Mouse (Mus musculus) MEL (cell line): Measurements from ENCODE around the gene Flcn. TPM values are rescaled to one million over a fixed set of nuclear protein-coding genes. Genes with fewer than 3 reads are reported as not detected.

ENCODE experiments used
- DNase-seq: peaks from one replicate; pipeline ENCODE4 v3.0.0; 2011; ENCODE audit warnings: low read depth, low spot score
- H3K27ac ChIP-seq: 2 replicates; pipeline ENCODE4 v1.5.1; 2012; ENCODE audit warnings: low read depth, mild to moderate bottlenecking, control low read depth, low read length, moderate library complexity; ENCODE audit not compliant: control insufficient read depth
- H3K27me3 ChIP-seq, 2 experiments: fragments of 150-350 bp in 1 of 2; sonication (generic) in 1 of 2; 2 replicates each; pipeline ENCODE4 v1.6.1; 2012; ENCODE audit warnings: low read length in 2 of 2, mild to moderate bottlenecking in 2 of 2, improper control_type of control experiment in 1 of 2, moderate library complexity in 1 of 2; ENCODE audit not compliant: insufficient read depth in 2 of 2, control insufficient read depth in 1 of 2
- H3K36me3 ChIP-seq, 2 experiments: 2 replicates each; pipeline ENCODE4 v1.6.1; 2012 to 2014; ENCODE audit warnings: low read length in 2 of 2, improper control_type of control experiment in 1 of 2, inconsistent platforms in 1 of 2, mild to moderate bottlenecking in 1 of 2; ENCODE audit not compliant: insufficient read depth in 2 of 2, control insufficient read depth in 1 of 2
- H3K4me1 ChIP-seq, 2 experiments: fragments of 150-350 bp in 1 of 2; sonication (generic) in 1 of 2; 2 replicates each; pipeline ENCODE4 v1.6.1; 2012; ENCODE audit warnings: low read length in 2 of 2, improper control_type of control experiment in 1 of 2, mild to moderate bottlenecking in 1 of 2; ENCODE audit not compliant: insufficient read depth in 2 of 2, control insufficient read depth in 1 of 2
- H3K4me3 ChIP-seq, 2 experiments: fragments of 150-350 bp in 1 of 2; sonication (generic) in 1 of 2; 2 replicates each; pipeline ENCODE4 v1.5.1; 2012; ENCODE audit warnings: low read depth in 2 of 2, low read length in 2 of 2, mild to moderate bottlenecking in 2 of 2, moderate library complexity in 2 of 2, control low read depth in 1 of 2, improper control_type of control experiment in 1 of 2; ENCODE audit not compliant: control insufficient read depth in 1 of 2, insufficient read depth in 1 of 2
- H3K79me2 ChIP-seq: 2 replicates; pipeline ENCODE4 v1.6.1; 2012; ENCODE audit warnings: mild to moderate bottlenecking, low read length, moderate library complexity; ENCODE audit not compliant: control insufficient read depth, poor library complexity, insufficient read depth
- H3K9ac ChIP-seq: 2 replicates; pipeline ENCODE4 v1.6.1; 2012; ENCODE audit warnings: low read depth, mild to moderate bottlenecking, control low read depth, low read length, moderate library complexity; ENCODE audit not compliant: control insufficient read depth, poor library complexity, severe bottlenecking
- H3K9me3 ChIP-seq: fragments of 150-350 bp; sonication (generic); replicated peaks from 2 replicates; pipeline ENCODE4 v1.6.1; 2012; ENCODE audit warnings: mild to moderate bottlenecking, low read length, improper control_type of control experiment, moderate library complexity; ENCODE audit not compliant: insufficient read depth
- CTCF ChIP-seq, 3 experiments: IDR thresholded peaks in 2 of 3; conservative IDR thresholded peaks in 1 of 3; 2 replicates each; pipeline ENCODE4 v1.5.1; 2011 to 2012; ENCODE audit warnings: low read length in 3 of 3, low read depth in 2 of 3, mild to moderate bottlenecking in 2 of 3, improper control_type of control experiment in 1 of 3, inconsistent platforms in 1 of 3, mixed read lengths in 1 of 3, moderate library complexity in 1 of 3; ENCODE audit not compliant: control insufficient read depth in 1 of 3, insufficient read depth in 1 of 3, poor library complexity in 1 of 3, severe bottlenecking in 1 of 3
- EP300 ChIP-seq, 2 experiments: IDR thresholded peaks; 2 replicates each; pipeline ENCODE4 v1.6.1; 2011; ENCODE audit warnings: improper control_type of control experiment in 2 of 2, low read length in 2 of 2, low read depth in 1 of 2, mild to moderate bottlenecking in 1 of 2
- ETS1 ChIP-seq: IDR thresholded peaks from 2 replicates; pipeline ENCODE4 v1.6.1; 2012; ENCODE audit warnings: low read depth, mild to moderate bottlenecking, inconsistent platforms, low read length, improper control_type of control experiment, moderate library complexity
- GATA1 ChIP-seq: IDR thresholded peaks from 2 replicates; pipeline ENCODE4 v1.6.1; 2011; ENCODE audit warnings: low read depth, low read length, improper control_type of control experiment
- HCFC1 ChIP-seq: IDR thresholded peaks from 2 replicates; pipeline ENCODE4 v1.6.1; 2012; ENCODE audit warnings: low read depth, mild to moderate bottlenecking, inconsistent platforms, low read length, improper control_type of control experiment, moderate library complexity
- KAT2A ChIP-seq: conservative IDR thresholded peaks from 2 replicates; pipeline ENCODE4 v1.6.1; 2012; ENCODE audit warnings: low read depth, low read length, improper control_type of control experiment, inconsistent platforms
- MEF2A ChIP-seq: IDR thresholded peaks from 2 replicates; pipeline ENCODE4 v1.6.1; 2014; ENCODE audit warnings: low read depth, mild to moderate bottlenecking, inconsistent platforms, low read length, improper control_type of control experiment; ENCODE audit not compliant: poor library complexity, insufficient replicate concordance, severe bottlenecking; ENCODE audit errors: extremely low read depth
- MXI1 ChIP-seq: IDR thresholded peaks from 2 replicates; pipeline ENCODE4 v1.6.1; 2011; ENCODE audit warnings: mild to moderate bottlenecking, low read depth, low read length, improper control_type of control experiment
- MYC ChIP-seq: IDR thresholded peaks from 2 replicates; pipeline ENCODE4 v1.6.1; 2011; ENCODE audit warnings: low read depth, mild to moderate bottlenecking, low read length, improper control_type of control experiment, moderate library complexity
- POLR2A ChIP-seq, 2 experiments: IDR thresholded peaks; 2 replicates each; pipeline ENCODE4 v1.6.1; 2011 to 2012; ENCODE audit warnings: low read length in 2 of 2, mild to moderate bottlenecking in 2 of 2, control low read depth in 1 of 2, improper control_type of control experiment in 1 of 2, low read depth in 1 of 2, moderate library complexity in 1 of 2; ENCODE audit not compliant: control insufficient read depth in 1 of 2, insufficient read depth in 1 of 2, poor library complexity in 1 of 2
- RAD21 ChIP-seq: IDR thresholded peaks from 2 replicates; pipeline ENCODE4 v1.6.1; 2011; ENCODE audit warnings: mild to moderate bottlenecking, low read depth, low read length, improper control_type of control experiment
- SIN3A ChIP-seq: IDR thresholded peaks from 2 replicates; pipeline ENCODE4 v1.6.1; 2012; ENCODE audit warnings: low read length, improper control_type of control experiment, inconsistent platforms
- SMC3 ChIP-seq: IDR thresholded peaks from 2 replicates; pipeline ENCODE4 v1.6.1; 2011; ENCODE audit warnings: low read depth, low read length, improper control_type of control experiment
- ZC3H11A ChIP-seq: IDR thresholded peaks from 2 replicates; pipeline ENCODE4 v1.6.1; 2012; ENCODE audit warnings: low read depth, mild to moderate bottlenecking, inconsistent platforms, low read length, improper control_type of control experiment
- ZKSCAN1 ChIP-seq: IDR thresholded peaks from 2 replicates; pipeline ENCODE4 v1.6.1; 2012; ENCODE audit warnings: low read depth, mild to moderate bottlenecking, inconsistent platforms, low read length, improper control_type of control experiment, moderate library complexity
- ZMIZ1 ChIP-seq: IDR thresholded peaks from 2 replicates; pipeline ENCODE4 v1.6.1; 2012; ENCODE audit warnings: low read depth, mild to moderate bottlenecking, inconsistent platforms, low read length, improper control_type of control experiment, moderate library complexity
- ZNF384 ChIP-seq: IDR thresholded peaks from 2 replicates; pipeline ENCODE4 v1.6.1; 2012; ENCODE audit warnings: low read depth, mild to moderate bottlenecking, inconsistent platforms, low read length, improper control_type of control experiment
- polyA plus RNA-seq, 2 experiments: library from polyadenylated mRNA; stranded (reverse) in 1 of 2; unstranded in 1 of 2; fragments of >175 nt in 1 of 2; fragments of >200 nt in 1 of 2; gene quantifications; 2 replicates each; pipeline versions ENCODE4 v1.2.1 to v1.2.4; 2012; ENCODE audit warnings: low replicate concordance in 2 of 2, low read depth in 1 of 2; ENCODE audit not compliant: insufficient read length in 2 of 2, insufficient read depth in 1 of 2, missing spikeins in 1 of 2
- total RNA-seq: library from RNA; depleted of rRNA; stranded (reverse); fragments of 300-350 nt; gene quantifications from 2 replicates; pipeline ENCODE4 v1.2.3, GENCODE M21; 2012

The Flcn gene
- total and polyA plus RNA-seq, 3 experiments = 33.7 to 36.1 TPM; not detected in 1

- Histone ChIP-seq H3K9ac (no peak overlapping the region), H3K27me3 (no peaks in the 10 kb centered on the region), H3K79me2 (no peaks in the 10 kb centered on the region), H3K4me1 (no peaks in the 10 kb centered on the region), H3K4me3 (no peak overlapping the region), H3K27ac (no peak overlapping the region), H3K9me3 (no peaks in the 10 kb centered on the region), H3K36me3 (peaks cover 0 to 37% of the 10 kb centered on the region in 2 experiments; a peak in 2 of 4 replicates)
- DNase-seq = peak; percentile 39
- no peak for TF ChIP-seq MEF2A
- peak; percentile 24 to 31 (median 24); a peak in 3 of 6 replicates for TF ChIP-seq CTCF (IDR thresholded peaks at IDR 0.05 in 2 of 3, conservative IDR thresholded peaks at IDR 0.05 in 1 of 3; ENCODE audit: control insufficient read depth in 1 of 3, insufficient read depth in 1 of 3, low read depth in 2 of 3, low read length in 3 of 3, poor library complexity in 1 of 3, severe bottlenecking in 1 of 3)
- TF ChIP-seq KAT2A = no peak
- no peak for TF ChIP-seq ZC3H11A
- TF ChIP-seq SMC3 = 0 out of 2 replicates have a peak, but pooled peaks have one; percentile 3
These were observed 9.4 kb downstream of the Flcn start for GRCm38 (mm10) chr11:59800412-59800811.

- no peak for DNase-seq
- no peaks in the 10 kb centered on the region for H3K27me3 ChIP-seq
- H3K9me3 ChIP-seq = no peaks in the 10 kb centered on the region
- no peak overlapping the region for H3K4me3 ChIP-seq
- no peak overlapping the region for H3K27ac ChIP-seq
- peaks cover 0 to 11% of the 10 kb centered on the region in 2 experiments; a peak in 2 of 4 replicates for H3K36me3 ChIP-seq
- TF ChIP-seq MEF2A (no peak), GATA1 (no peak), SIN3A (no peak)
- H3K9ac ChIP-seq = no peak overlapping the region
- no peaks in the 10 kb centered on the region for H3K4me1 ChIP-seq
- H3K79me2 ChIP-seq = no peaks in the 10 kb centered on the region
These were observed 16.4 kb downstream of the Flcn start for GRCm38 (mm10) chr11:59793390-59793789.

GRCm38 (mm10) chr11:59789311-59789710 is 20.5 kb downstream of the Flcn start:
- no peak overlapping the region for H3K4me3 ChIP-seq
- no peaks in the 10 kb centered on the region for H3K27me3 ChIP-seq
- no peaks in the 10 kb centered on the region for H3K9me3 ChIP-seq
- no peak overlapping the region for H3K9ac ChIP-seq
- peaks cover 0 to 6% of the 10 kb centered on the region in 2 experiments; a peak in 2 of 4 replicates for H3K4me1 ChIP-seq
- no peak for DNase-seq
- H3K36me3 ChIP-seq = peaks cover 0 to 2% of the 10 kb centered on the region in 2 experiments; a peak in 2 of 4 replicates
- H3K27ac ChIP-seq = no peak overlapping the region
- no peak for TF ChIP-seq MXI1
- TF ChIP-seq ZMIZ1 = no peak
- no peak for TF ChIP-seq MYC
- no peak for TF ChIP-seq POLR2A (IDR thresholded peaks at IDR 0.05; ENCODE audit: control insufficient read depth in 1 of 2, insufficient read depth in 1 of 2, low read depth in 1 of 2, low read length in 2 of 2, poor library complexity in 1 of 2)
- no peak for TF ChIP-seq EP300 (IDR thresholded peaks at IDR 0.05; ENCODE audit: low read depth in 1 of 2, low read length in 2 of 2)
- no peak for TF ChIP-seq RAD21
- no peak for TF ChIP-seq ETS1
- TF ChIP-seq ZKSCAN1 = no peak
- TF ChIP-seq HCFC1 = no peak
- no peak for TF ChIP-seq ZNF384
- TF ChIP-seq ZC3H11A = no peak
- TF ChIP-seq, all 39 proteins: peak for 0
- no peaks in the 10 kb centered on the region for H3K79me2 ChIP-seq
